Mouse (Mus musculus) natural killer cell, adult 2 months (primary cell): Measurements from ENCODE around the gene Raf1.

Source experiments
- DNase-seq, 2 experiments: peaks; one replicate each; pipeline ENCODE4 v3.0.0; 2022; ENCODE audit warnings: low spot score in 2 of 2

The Raf1 gene

DNA sequence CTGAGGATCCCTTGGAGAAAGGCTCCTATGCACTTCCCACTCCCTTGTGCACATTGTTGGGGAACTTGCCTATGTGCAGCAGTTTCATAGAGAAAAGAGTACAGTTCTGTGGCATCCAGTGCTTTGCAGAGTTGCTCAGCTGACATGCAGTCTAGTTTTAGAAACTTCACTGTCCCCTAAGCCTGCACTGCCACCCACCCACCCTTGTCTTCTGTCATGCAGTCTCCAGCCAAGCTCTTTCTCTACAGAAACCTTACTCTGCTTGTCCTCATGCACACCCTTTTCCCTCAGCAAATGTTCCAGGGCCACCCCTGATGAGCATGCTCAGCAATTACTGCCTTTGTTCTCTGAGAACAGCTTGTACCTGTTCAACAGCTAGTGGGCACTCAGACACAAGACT lies 62.6 kb downstream of the Raf1 start:
- no peak for DNase-seq

DNA sequence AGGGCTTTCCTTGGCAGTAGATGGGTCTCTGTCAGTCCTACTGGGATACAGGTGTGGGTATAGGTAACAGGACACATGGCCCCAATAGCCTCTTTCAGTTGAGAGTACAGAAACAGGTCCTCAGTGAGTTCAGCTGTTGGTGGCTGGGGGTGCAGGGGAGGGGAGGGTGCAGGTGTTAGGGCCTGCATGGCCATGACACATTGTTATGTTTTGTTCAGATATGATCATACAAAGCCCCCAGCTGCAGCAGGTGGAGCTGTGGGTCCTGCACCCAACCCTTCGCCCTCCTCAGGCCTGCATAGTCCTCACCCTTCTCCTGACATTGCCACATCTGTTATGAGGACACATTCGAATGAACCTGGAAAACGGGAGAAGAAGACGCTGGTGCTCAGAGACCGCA lies 66.1 kb downstream of the Raf1 start:
- DNase-seq, result no peak

DNA sequence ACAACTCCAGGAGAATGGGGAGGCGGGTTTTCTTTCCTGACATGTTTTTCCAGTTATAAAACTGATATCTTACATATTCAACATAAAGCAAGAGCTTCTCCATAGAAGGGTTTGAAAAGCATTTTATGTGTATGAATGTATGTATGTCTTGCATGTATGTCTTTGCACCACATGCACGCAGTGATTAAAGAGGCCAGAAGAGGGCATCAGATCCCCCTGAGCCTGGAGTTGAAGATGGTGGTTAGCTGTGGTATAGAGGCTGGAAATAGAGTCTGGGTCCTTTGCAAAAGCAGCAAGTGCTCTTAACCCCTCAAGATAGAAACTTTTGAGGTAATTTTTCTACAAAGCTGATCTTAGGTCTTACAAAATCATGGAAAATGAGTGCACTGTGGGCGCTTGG lies 67.3 kb downstream of the Raf1 start:
- DNase-seq, result peak in 1 of 2 experiments; percentile 21

- DNase-seq, result no peak
These were observed 69.0 kb downstream of the Raf1 start for GRCm38 (mm10) chr6:115607429-115607828.

- no peak for DNase-seq
These were observed 70.0 kb downstream of the Raf1 start for GRCm38 (mm10) chr6:115606461-115606860.

- peak; percentile 75 to 84 for DNase-seq
These were observed 74.5 kb downstream of the Raf1 start, which contains the start of gene Mkrn2 for GRCm38 (mm10) chr6:115601715-115602523. Mkrn2 (plus strand) TSS chr6:115601902.

DNA sequence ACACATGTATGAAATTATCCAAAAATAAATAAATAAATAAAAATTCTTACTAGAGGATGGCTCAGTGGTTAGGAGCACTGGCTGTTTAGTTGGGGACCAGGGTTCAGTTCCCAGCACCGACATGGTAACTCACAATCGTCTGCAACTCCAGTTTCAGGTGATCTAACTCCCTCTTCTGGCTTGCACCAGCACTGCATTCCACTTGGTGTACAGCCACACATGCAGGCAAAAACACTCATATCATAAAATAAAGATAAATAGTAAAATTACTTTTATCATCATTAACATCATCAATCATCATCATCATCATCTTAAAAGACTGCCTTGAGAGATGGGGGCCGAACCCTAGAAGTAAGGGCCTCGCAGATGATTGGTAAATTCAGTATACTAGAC lies 75.1 kb downstream of the Raf1 start:
- no peak for DNase-seq

- no peak for DNase-seq
These were observed 80.8 kb downstream of the Raf1 start for GRCm38 (mm10) chr6:115595667-115596066.

GRCm38 (mm10) chr6:115594463-115594862 lies 82.0 kb downstream of the Raf1 start:
- peak; percentile 66 to 79 for DNase-seq

DNA sequence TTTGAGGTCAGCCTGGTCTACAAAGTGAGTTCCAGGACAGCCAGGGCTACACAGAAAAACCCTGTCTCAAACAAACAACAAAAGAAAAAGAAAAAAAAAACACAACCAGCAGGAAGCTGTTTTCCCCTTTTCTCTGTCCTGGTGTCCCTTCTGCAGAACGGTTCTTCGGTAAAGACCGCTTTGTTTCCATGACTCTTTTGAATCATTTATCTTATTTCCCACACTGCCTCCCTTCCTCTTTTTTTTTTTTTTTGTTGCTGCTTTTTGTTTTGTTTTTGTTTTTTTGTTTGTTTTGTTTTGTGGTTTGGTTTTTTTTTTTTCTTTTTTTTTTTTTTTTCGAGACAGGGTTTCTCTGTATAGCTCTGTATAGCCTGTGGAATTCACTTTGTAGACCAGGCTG lies 83.2 kb downstream of the Raf1 start:
- DNase-seq, result no peak

GRCm38 (mm10) chr6:115592458-115592857 lies 84.0 kb downstream of the Raf1 start, which contains the start of gene Mkrn2os:
Mkrn2os (minus strand) TSS chr6:115592576.
- no peak for DNase-seq

GRCm38 (mm10) chr6:115591692-115592359 lies 84.6 kb downstream of the Raf1 start:
- no peak for DNase-seq

DNA sequence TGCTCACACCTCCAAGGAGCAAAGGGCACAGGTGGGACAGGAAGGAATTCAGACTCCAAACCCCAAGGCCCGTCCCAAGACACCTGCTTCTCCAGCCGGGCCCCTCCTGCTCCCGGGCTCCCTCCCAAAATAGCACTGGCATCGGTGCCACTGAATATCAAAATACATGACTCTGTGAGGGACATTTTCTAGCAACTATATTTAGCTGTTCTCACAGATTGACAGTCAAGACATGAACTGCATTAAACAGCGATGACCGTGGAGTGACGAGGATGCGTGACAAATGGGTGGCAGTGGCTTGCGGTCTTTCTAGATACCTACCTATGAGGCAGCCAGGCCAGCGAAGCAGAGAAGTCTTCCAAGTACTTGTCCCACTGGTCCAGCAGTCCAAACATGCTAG lies 90.1 kb downstream of the Raf1 start:
- DNase-seq, result no peak

DNA sequence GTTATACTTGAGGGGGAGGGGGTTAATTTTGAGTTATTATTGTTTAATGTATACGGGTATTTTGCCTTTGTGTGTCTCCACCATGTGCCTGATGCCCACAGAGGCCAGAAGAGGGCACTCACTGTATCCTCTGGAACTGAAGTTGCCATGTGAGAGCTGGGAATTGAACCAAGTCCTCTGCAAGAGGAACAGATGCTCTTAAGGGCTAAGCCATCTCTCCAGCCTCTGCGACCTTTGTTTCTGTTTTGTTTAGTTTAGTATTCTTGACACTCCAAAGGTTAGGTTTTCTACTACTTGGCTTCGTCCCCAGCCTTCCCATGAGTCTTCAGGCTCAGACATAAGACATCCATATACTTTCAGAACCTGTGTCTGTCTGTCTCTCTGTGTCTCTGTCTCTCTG lies 92.3 kb downstream of the Raf1 start:
- DNase-seq, result no peak

- DNase-seq, result no peak
These were observed 92.9 kb downstream of the Raf1 start for GRCm38 (mm10) chr6:115583430-115584125.

DNA sequence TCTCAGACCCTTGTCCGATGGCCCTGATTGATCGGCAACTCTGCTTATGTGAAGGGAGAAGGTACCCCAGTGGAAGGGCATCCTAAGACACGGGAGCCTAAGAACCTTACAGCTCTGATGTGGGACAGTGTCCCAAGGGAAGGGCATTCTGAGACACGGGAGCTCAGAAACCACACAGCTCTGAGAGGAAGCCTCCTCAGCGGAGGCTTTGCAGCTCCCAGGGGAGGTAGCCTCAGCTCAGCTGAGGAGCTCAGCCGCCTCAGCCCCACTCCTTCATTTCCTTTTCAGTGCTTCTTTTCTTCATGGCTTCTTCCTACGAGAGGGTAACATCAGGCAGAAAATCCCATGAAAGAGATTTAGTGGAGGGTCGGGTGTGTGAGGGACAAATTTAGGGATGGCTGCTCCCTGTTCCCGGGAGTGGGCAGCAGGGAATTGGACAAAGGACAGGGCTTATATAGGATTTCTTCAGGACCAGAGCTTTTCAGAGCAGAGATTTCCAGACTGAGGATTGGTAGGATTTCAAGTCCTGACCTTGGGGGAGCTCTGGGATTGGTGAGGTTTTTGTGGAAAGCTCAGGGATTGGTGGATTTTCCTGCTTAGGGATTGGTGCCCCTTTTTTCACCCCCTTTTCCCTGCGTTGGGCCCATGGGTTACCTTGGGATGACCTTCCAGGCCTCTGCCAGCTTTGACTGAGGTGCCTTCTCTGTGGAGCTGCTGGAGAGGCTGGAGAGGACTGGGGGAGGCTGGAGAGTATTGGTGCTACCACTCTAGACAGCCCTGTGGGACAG lies 93.9 kb downstream of the Raf1 start:
- DNase-seq, result no peak

GRCm38 (mm10) chr6:115580810-115581209 lies 95.6 kb downstream of the Raf1 start:
- DNase-seq, result no peak

DNA sequence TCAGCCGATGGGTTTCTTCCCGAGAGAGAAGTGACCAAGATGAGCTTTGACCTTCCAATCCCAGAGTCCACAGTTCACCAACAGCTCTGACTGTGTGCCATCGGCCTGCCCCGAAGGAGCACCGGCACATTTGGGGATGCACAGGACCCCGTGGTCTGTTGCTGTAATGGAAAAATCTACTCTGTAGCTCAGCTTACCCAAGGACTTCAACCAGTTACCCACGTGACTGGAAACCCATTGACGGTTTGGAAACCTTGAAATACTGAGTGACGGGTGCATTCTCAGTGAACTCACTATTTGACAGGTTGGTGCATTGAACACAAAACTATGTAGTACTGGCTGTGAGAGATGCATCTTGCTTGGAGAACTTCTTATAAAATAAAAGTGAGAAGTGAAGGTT lies 98.5 kb downstream of the Raf1 start:
- DNase-seq, result no peak

GRCm38 (mm10) chr6:115577407-115577806 lies 99.0 kb downstream of the Raf1 start:
- DNase-seq, result no peak

DNA sequence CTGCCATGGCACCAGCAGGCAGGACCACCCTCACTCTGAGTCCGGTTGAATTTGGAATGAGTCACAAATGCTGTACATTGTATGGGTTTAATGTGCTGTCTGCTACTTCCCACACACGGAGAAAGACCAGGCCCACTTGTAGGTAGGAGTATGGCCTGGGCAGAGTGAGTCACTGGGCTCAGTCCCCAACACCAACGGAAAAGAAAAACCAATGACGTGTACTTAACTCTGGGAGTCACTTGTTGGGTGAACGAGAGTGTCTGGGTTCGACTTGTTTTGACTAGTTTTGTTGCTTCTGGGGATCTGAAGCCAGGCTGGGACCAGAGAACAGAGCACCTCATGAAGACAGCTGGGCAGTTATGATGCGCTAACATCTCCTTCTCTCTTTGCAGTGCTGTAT lies 102.3 kb downstream of the Raf1 start:
- no peak for DNase-seq
